Mouse (Mus musculus) midbrain, embryonic 14.5 days (tissue): ENCODE measurements around the gene Rfx4. TPM values are rescaled to one million over a fixed set of nuclear protein-coding genes. Genes with fewer than 3 reads are reported as not detected.

Source experiments
- ATAC-seq: fragments of 200-750 bp; cut with Nextera tagmentation; 2 replicates; pipeline ENCODE4 v1.8.0; 2017; ENCODE audit warnings: moderate number of reproducible peaks, moderate library complexity; ENCODE audit not compliant: low FRiP score, low TSS enrichment
- DNase-seq: peaks from one replicate; pipeline ENCODE4 v3.0.0-alpha.2; 2015
- H3K27ac ChIP-seq: fragments of 300-500 bp; sonication (generic); replicated peaks from 2 replicates; pipeline ENCODE4 v1.5.1; 2014; ENCODE audit warnings: mild to moderate bottlenecking, low read depth, low read length, moderate library complexity
- H3K27me3 ChIP-seq: fragments of 300-500 bp; sonication (generic); 2 replicates; pipeline ENCODE4 v1.6.1; 2014; ENCODE audit warnings: low read length, control low read depth, mixed read lengths; ENCODE audit not compliant: control insufficient read depth, insufficient read depth
- H3K36me3 ChIP-seq: fragments of 300-500 bp; sonication (generic); 2 replicates; pipeline ENCODE4 v1.6.1; 2014; ENCODE audit warnings: low read length, control low read depth; ENCODE audit not compliant: control insufficient read depth, insufficient read depth
- H3K4me1 ChIP-seq: fragments of 300-500 bp; sonication (generic); 2 replicates; pipeline ENCODE4 v1.6.1; 2014; ENCODE audit warnings: mild to moderate bottlenecking, antibody characterized with exemption, low read length, control low read depth; ENCODE audit not compliant: control insufficient read depth, insufficient read depth
- H3K4me2 ChIP-seq: fragments of 300-500 bp; sonication (generic); 2 replicates; pipeline ENCODE4 v1.6.1; 2014; ENCODE audit warnings: mild to moderate bottlenecking, low read length, moderate library complexity
- H3K4me3 ChIP-seq: fragments of 300-500 bp; sonication (generic); replicated peaks from 2 replicates; pipeline ENCODE4 v1.5.1; 2014; ENCODE audit warnings: low read depth, low read length
- H3K9ac ChIP-seq: fragments of 300-500 bp; sonication (generic); replicated peaks from 2 replicates; pipeline ENCODE4 v1.6.1; 2014; ENCODE audit warnings: mild to moderate bottlenecking, low read length, moderate library complexity
- H3K9me3 ChIP-seq: fragments of 300-500 bp; sonication (generic); 2 replicates; pipeline ENCODE4 v1.6.1; 2016; ENCODE audit warnings: low read length, control low read depth, mixed read lengths; ENCODE audit not compliant: control insufficient read depth
- WGBS: fragments of 180-500 bp; shearing (Covaris S2); extraction: QIAGEN DNeasy Blood & Tissue Kit; methylation state at CpG from one replicate; pipeline ENCODE4 v1.1.7; 2014; 5-methylcytosine and 5-hydroxymethylcytosine counted together
- polyA plus RNA-seq: library from polyadenylated mRNA; unstranded; fragments of >200 nt; fragmentation: Nextera tagmentation; extraction: Ambion mirVana; gene quantifications from 2 replicates; pipeline ENCODE4 v1.2.1, GENCODE M21; 2014

Gene Rfx4
- polyA plus RNA-seq, 1 experiment from 2014 or later: 25.1 TPM

GRCm38 (mm10) chr10:84785339-84785738, 29.5 kb downstream of the Rfx4 start:
- H3K4me1 ChIP-seq: no peaks in the 10 kb centered on the region

GRCm38 (mm10) chr10:84790323-84790722, 34.5 kb downstream of the Rfx4 start:
- Histone ChIP-seq H3K9ac (no peak overlapping the region), H3K4me2 (no peak overlapping the region), H3K9me3 (no peaks in the 10 kb centered on the region), H3K36me3 (no peaks in the 10 kb centered on the region), H3K27me3 (no peaks in the 10 kb centered on the region), H3K27ac (no peak overlapping the region), H3K4me3 (no peak overlapping the region), H3K4me1 (no peaks in the 10 kb centered on the region)
- 90% methylated on average over 8 of the region's 8 CpGs for WGBS
- ATAC-seq (no peak), DNase-seq (no peak)

More at GRCm38 (mm10) chr10:84785339-84785738, 29.5 kb downstream of the Rfx4 start:
- WGBS: 82% methylated on average over 4 of the region's 4 CpGs
- DNase-seq: no peak
- Histone ChIP-seq H3K4me2 (no peak overlapping the region), H3K9ac (no peak overlapping the region), H3K27ac (no peak overlapping the region), H3K36me3 (no peaks in the 10 kb centered on the region), H3K4me3 (no peak overlapping the region), H3K27me3 (no peaks in the 10 kb centered on the region), H3K9me3 (no peaks in the 10 kb centered on the region)
- no peak for ATAC-seq

- Histone ChIP-seq H3K9me3 (no peaks in the 10 kb centered on the region), H3K27me3 (no peaks in the 10 kb centered on the region), H3K36me3 (no peaks in the 10 kb centered on the region), H3K9ac (no peak overlapping the region), H3K27ac (no peak overlapping the region), H3K4me1 (no peaks in the 10 kb centered on the region), H3K4me2 (no peak overlapping the region), H3K4me3 (no peak overlapping the region)
- DNase-seq: no peak
- no peak for ATAC-seq
- WGBS: 93% methylated on average over 3 of the region's 3 CpGs
Measured at GRCm38 (mm10) chr10:84791181-84791580, 35.3 kb downstream of the Rfx4 start.

- 92% methylated on average over 6 of the region's 6 CpGs for WGBS
- ATAC-seq: no peak
- H3K4me3 ChIP-seq: no peak overlapping the region
Measured at GRCm38 (mm10) chr10:84801521-84801920, 45.7 kb downstream of the Rfx4 start.

GRCm38 (mm10) chr10:84803216-84803844, 47.5 kb downstream of the Rfx4 start:
- DNase-seq: peak; percentile 55
- Histone ChIP-seq H3K4me3 (no peak overlapping the region), H3K27me3 (no peaks in the 10 kb centered on the region), H3K4me1 (peaks cover 6% of the 10 kb centered on the region; the same call in 1 of the 2 replicates), H3K9ac (no peak overlapping the region), H3K9me3 (no peaks in the 10 kb centered on the region), H3K36me3 (no peaks in the 10 kb centered on the region), H3K4me2 (no peak overlapping the region), H3K27ac (0 out of 2 replicates have a peak overlapping the region, but pooled peaks have one; percentile 3)
- WGBS: 52% methylated on average over 13 of the region's 13 CpGs
- ATAC-seq: peak; percentile 60

More at GRCm38 (mm10) chr10:84801521-84801920, 45.7 kb downstream of the Rfx4 start:
- H3K4me1 ChIP-seq: peaks cover 6% of the 10 kb centered on the region; the same call in 1 of the 2 replicates
- no peak overlapping the region for H3K9ac ChIP-seq
- no peak overlapping the region for H3K27ac ChIP-seq
- no peaks in the 10 kb centered on the region for H3K36me3 ChIP-seq
- no peak overlapping the region for H3K4me2 ChIP-seq
- DNase-seq: no peak
- no peaks in the 10 kb centered on the region for H3K27me3 ChIP-seq
- H3K9me3 ChIP-seq: no peaks in the 10 kb centered on the region

GRCm38 (mm10) chr10:84805576-84805975, 49.7 kb downstream of the Rfx4 start:
- Histone ChIP-seq H3K9me3 (no peaks in the 10 kb centered on the region), H3K9ac (no peak overlapping the region), H3K27ac (no peak overlapping the region), H3K36me3 (no peaks in the 10 kb centered on the region), H3K4me2 (no peak overlapping the region), H3K4me3 (no peak overlapping the region), H3K27me3 (no peaks in the 10 kb centered on the region), H3K4me1 (peaks cover 6% of the 10 kb centered on the region; the same call in 1 of the 2 replicates)
- WGBS: 78% methylated on average over 3 of the region's 3 CpGs
- DNase-seq: no peak
- no peak for ATAC-seq

GRCm38 (mm10) chr10:84807206-84807605, 51.3 kb downstream of the Rfx4 start:
- Histone ChIP-seq H3K9ac (no peak overlapping the region), H3K4me1 (peaks cover 6% of the 10 kb centered on the region; the same call in 1 of the 2 replicates), H3K4me2 (no peak overlapping the region), H3K9me3 (no peaks in the 10 kb centered on the region), H3K27me3 (no peaks in the 10 kb centered on the region), H3K27ac (0 out of 2 replicates have a peak overlapping the region, but pooled peaks have one; percentile 21), H3K4me3 (no peak overlapping the region), H3K36me3 (no peaks in the 10 kb centered on the region)
- DNase-seq (peak; percentile 69), ATAC-seq (peak; percentile 55)
- 49% methylated on average over 9 of the region's 9 CpGs for WGBS

- H3K27ac ChIP-seq: no peak overlapping the region
- no peaks in the 10 kb centered on the region for H3K9me3 ChIP-seq
- H3K4me3 ChIP-seq: no peak overlapping the region
- H3K4me2 ChIP-seq: no peak overlapping the region
- no peak for ATAC-seq
- H3K9ac ChIP-seq: no peak overlapping the region
- no peaks in the 10 kb centered on the region for H3K4me1 ChIP-seq
- WGBS: 72% methylated on average over 8 of the region's 8 CpGs
- no peaks in the 10 kb centered on the region for H3K27me3 ChIP-seq
- DNase-seq: no peak
- H3K36me3 ChIP-seq: no peaks in the 10 kb centered on the region
Measured at GRCm38 (mm10) chr10:84810030-84810849, 54.4 kb downstream of the Rfx4 start.
